Mouse (Mus musculus) embryo, embryonic 9.5 days (tissue): ENCODE measurements at regions not wholly inside any gene's neighbourhood (a gene's known extent, or its start where the extent isn't known, plus 50 kb on each side); places are given as distances from the start of the nearest gene placed in this dataset.

ENCODE experiments used
- DNase-seq: peaks from one replicate; pipeline ENCODE4 v3.0.0-alpha.2; 2017; ENCODE audit errors: extremely low spot score

- DNase-seq = no peak
Measured at GRCm38 (mm10) chr9:51379589-51379988, 50.9 kb upstream of the 1810046K07Rik start.

- DNase-seq = no peak
Measured at GRCm38 (mm10) chr9:51393921-51394320, 65.2 kb upstream of the 1810046K07Rik start.

GRCm38 (mm10) chr9:51394372-51394771 lies 65.7 kb upstream of the 1810046K07Rik start:
- DNase-seq = no peak

- no peak for DNase-seq
Measured at GRCm38 (mm10) chr9:51396801-51397200, 68.1 kb upstream of the 1810046K07Rik start.

GRCm38 (mm10) chr9:51397589-51398220 lies 69.0 kb upstream of the 1810046K07Rik start:
- DNase-seq = peak; percentile 43

- no peak for DNase-seq
Measured at GRCm38 (mm10) chr9:51398886-51399285, 70.2 kb upstream of the 1810046K07Rik start.

- no peak for DNase-seq
Measured at GRCm38 (mm10) chr9:51399356-51399755, 70.6 kb upstream of the 1810046K07Rik start.

GRCm38 (mm10) chr9:51401779-51402178 lies 73.1 kb upstream of the 1810046K07Rik start:
- DNase-seq = no peak

GRCm38 (mm10) chr9:51407978-51408377 lies 79.3 kb upstream of the 1810046K07Rik start:
- no peak for DNase-seq

GRCm38 (mm10) chr9:51418923-51419482 lies 90.3 kb upstream of the 1810046K07Rik start:
- no peak for DNase-seq

GRCm38 (mm10) chr9:51422553-51422952 lies 93.8 kb upstream of the 1810046K07Rik start:
- DNase-seq = no peak

- DNase-seq = no peak
Measured at GRCm38 (mm10) chr9:51423341-51423740, 94.6 kb upstream of the 1810046K07Rik start.

- no peak for DNase-seq
Measured at GRCm38 (mm10) chr9:51430426-51430825, 101.7 kb upstream of the 1810046K07Rik start.

- peak; percentile 3 for DNase-seq
Measured at GRCm38 (mm10) chr9:51437130-51437529, 108.4 kb upstream of the 1810046K07Rik start.

- DNase-seq = peak; percentile 6
Measured at GRCm38 (mm10) chr9:51441773-51442381, 113.2 kb upstream of the 1810046K07Rik start.

- DNase-seq = no peak
Measured at GRCm38 (mm10) chr9:51455690-51456089, 127.0 kb upstream of the 1810046K07Rik start.

GRCm38 (mm10) chr9:51462463-51463024 lies 133.8 kb upstream of the 1810046K07Rik start:
- DNase-seq = no peak

GRCm38 (mm10) chr9:51470031-51470430 lies 141.3 kb upstream of the 1810046K07Rik start:
- DNase-seq = no peak

- DNase-seq = no peak
Measured at GRCm38 (mm10) chr9:51476511-51477056, 147.9 kb upstream of the 1810046K07Rik start.

GRCm38 (mm10) chr9:51487840-51488239 lies 159.1 kb upstream of the 1810046K07Rik start:
- no peak for DNase-seq

- DNase-seq = no peak
Measured at GRCm38 (mm10) chr9:51507265-51507913, 178.7 kb upstream of the 1810046K07Rik start.

GRCm38 (mm10) chr9:51517643-51518042 lies 188.9 kb upstream of the 1810046K07Rik start:
- DNase-seq = no peak
